Mouse (Mus musculus) layer of hippocampus, postnatal 36 days (tissue): ENCODE data around the gene Ttyh2. TPM values are rescaled to one million over a fixed set of nuclear protein-coding genes. Genes with fewer than 3 reads are reported as not detected.

Experiments used
- DNase-seq, 2 experiments: peaks; one replicate each; pipeline ENCODE4 v3.0.0; 2022
- total RNA-seq, 2 experiments: library from RNA; stranded (reverse); gene quantifications; 2 replicates each; pipeline ENCODE4 v1.2.3; 2021

The Ttyh2 gene
- total RNA-seq, 2 experiments from 2014 or later, result 29.5 to 30.6 TPM

DNA sequence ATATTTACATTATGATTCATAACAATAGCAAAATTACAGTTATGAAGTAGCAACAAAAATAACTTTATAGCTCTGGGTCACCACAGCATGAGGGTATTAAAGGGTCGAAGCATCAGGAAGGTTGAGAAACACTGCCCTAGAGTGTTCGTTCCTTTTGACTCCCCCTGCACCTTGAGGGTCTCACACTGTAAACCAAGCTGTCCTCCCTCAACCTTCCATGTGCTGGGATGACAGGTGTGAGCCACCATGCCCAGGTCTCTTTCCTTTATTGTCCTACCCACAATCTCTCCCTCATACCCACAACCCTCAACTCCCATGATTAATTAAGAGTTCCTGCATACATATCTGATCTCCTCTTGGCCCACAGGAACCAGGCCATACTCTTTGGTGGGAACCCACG lies 36.2 kb downstream of the Ttyh2 start:
- DNase-seq, result no peak

DNA sequence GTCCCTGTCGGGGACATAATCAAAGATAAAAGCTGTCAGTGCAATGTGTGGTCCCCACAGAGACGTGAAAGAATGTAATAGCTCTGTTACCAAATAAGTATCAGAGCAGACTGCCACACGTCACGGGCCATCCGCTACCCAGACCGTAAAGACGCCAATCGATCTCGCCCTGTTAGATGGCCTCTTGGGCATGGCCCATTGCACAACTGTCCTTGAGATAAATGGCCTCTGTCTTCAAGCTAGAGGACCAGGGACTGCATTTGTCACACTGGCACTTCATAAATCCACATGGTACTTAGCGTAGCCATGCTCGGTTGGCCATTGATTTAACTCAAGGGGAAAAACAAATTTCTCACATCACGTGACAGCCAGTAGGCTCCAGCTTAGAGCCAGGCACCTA lies 36.6 kb downstream of the Ttyh2 start:
- DNase-seq, result no peak

DNA sequence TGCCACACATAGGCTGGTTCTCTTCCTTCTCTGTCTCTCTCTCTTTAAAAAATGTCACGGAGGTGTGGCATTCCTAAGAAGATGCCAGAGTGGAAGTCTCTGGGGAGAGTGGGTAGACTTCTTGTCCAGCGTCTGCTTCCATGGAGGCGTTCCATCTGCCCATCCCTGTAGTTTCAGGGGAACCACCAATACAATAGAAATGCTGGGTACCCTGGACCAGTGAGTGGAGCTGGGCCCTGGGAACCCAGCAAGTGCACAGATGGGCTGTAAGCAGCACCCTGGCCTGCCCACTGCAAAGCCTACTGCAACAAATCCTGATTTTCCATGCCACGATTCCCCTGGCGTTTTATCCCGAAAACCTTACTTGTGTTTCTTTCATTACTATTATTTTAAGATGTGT lies 39.3 kb downstream of the Ttyh2 start:
- peak; percentile 33 to 47 for DNase-seq

DNA sequence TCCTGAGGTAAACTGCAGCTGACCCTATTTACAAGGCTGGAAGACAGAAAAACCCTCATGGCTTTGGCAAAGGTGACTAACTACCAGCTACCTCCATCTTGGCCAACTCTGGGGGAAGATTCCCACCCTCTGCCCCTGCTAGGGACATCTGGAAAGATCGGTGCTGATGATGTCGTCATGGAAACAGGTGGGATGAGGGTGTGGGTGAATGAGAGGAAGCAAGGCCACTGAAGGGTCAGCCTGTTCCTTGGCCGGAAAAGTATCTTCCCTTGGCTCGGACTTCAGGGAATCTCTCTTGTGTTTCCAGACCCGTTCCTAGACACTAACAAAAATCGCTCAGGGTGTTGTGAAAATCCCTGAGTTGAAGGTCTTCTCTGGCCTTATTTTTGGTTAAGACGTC lies 40.3 kb downstream of the Ttyh2 start:
- DNase-seq, result no peak

DNA sequence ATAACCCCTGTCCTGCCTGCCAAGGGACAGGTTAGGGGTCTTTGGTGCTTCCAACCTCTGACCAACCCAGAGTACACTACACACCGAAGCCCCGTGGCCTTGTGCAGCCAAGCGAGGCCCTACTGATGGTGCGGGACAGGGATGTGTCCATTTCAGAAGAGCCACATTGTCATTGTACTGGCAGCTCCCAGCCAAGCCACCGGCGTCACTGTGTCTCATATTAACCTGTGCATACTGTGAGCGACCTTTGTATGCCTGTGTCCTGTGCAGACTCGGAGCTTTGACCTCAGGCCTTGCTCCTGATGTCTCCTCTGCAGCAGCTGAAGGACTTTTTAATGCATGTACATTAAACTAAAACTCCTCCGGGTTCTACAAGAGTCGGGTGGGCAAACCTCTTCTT lies 45.3 kb downstream of the Ttyh2 start:
- DNase-seq, result no peak

DNA sequence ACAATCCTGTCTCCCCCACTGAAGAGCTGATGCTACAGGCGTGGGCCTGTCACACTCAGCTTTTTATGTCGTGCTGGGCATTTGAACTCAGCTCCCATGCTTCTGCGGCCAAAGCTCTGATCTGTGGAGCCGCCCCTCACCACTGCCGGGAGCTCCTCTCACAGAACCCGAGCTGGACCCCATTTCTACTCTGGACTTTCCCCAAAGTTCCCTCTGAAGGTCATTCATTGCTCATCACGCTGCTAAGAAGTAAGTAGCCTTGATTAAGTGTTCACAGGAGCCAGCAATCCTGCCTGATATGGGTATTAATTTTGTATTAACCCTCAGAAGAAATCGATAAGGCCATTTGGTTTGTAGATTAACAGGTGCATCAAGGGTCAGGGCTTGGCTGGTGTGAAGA lies 47.2 kb downstream of the Ttyh2 start:
- DNase-seq, result no peak

DNA sequence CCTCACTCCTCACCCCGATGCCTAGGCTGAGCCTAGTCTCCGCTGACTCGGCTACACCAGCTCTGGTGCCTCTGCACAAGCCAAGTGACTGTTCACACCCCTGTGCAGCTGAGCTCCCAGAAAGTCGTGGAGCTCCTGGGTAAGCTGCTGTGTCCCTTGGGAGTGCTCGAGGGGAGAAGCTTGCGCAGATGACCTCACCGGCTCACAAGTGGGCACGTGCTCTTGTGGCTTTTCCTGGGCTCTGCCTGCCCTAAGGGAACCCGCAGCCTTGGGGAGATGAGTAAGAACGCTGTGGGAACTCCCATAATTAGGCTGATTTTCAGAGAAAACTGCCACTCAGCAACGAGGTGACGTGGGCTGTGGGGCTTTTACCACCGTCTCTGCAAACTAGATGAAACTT lies 47.8 kb downstream of the Ttyh2 start:
- no peak for DNase-seq

DNA sequence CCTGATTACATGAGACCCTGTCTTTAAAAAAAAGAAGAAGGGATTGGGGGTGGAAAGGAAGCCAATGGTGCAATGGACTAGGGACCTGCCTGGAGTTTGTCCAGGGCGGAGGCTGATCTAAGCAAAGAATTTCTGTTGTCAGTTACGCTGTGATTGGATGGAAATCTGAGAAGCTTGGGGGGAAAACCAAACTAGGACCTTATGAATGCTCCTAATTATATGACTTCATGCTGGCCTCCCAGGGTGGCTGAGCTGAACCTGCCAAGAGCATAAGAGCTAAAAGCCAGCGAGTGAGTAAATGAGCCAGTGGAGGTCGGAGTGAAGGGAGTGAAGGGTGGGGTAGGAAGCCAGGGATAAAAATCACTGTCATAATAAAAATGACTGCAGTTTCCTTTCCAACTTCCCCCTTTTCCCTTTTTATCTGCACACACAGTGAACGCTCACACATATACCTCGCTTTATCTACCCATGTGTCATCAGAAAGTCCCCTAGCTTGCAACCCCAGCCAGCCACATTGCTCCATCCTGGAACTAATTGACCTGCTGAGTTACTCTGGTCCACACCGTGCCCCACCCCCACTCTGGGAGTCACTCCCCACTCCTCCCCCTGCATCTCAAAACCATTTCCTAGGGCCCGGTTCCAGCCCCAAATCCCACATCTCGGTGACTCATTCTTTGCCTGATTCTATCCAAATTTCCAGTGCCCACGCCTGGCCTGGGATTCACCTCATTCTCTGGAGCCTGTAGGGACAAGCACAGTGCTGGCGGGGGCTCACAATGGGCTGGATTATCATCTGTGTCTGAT lies 49.8 kb downstream of the Ttyh2 start:
- DNase-seq, result no peak

DNA sequence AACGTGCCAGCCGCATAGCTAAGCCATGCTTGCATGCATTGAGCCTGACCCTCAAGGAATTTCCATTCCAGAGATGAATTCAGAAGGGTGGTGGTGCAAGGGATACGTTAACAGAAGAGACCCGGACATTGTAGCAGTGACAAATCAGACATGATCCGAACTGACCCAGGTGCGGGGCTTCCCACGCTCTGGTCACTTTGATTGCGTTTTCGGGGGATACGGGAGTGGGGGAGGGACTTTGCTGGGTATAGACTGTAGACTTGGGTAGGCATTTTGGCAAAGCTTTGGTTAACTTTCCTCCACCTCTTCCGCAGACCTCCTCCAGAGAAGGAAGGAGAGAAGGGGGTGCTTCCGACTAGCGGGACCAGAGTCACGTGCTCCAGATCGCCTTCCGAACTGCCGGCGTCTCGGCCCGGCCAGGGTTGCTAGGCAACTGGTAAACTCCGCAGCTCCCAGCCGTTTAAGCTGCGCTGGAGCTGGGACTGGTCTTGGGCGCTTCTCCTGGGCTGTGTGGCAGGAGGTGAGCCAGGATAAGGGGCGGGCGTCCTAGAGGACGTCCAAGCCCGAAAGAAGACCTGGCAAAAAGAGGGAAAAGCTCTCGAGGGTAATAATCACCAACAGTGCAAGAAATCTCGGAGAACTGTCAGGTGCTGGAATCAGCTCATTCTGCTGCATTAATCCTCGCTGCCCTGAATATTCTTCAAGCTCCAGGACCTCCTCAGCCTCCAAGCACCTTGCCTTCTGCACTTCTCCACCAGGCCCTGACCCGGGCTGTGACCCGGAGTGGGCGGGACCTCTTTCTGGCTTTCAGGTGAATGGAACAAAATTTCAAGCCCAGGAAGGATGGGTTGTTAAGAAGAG lies 52.0 kb downstream of the Ttyh2 start, which contains the start of gene Dnaic2:
Gene Dnaic2 (plus strand): TSS at position 444 of the 861 bp plus-strand sequence.
- DNase-seq, result peak; percentile 63 to 66

DNA sequence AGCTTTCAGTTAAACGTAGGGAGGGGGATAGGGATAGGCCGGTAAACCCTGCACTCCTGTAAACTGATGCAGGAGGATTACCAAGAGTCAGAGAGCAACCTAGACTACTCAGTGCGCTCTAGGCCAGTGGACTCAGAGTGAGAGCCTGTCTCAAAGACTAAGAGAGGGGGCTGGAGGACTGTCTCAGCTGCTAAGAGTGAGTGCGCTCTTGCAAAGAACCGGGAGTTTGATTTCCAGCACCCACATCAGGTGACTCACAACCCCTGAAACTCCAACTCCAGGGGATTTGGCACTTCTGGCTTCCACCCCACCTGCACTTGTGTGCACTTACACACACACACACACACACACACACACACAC lies 52.6 kb downstream of the Ttyh2 start:
- DNase-seq, result no peak

DNA sequence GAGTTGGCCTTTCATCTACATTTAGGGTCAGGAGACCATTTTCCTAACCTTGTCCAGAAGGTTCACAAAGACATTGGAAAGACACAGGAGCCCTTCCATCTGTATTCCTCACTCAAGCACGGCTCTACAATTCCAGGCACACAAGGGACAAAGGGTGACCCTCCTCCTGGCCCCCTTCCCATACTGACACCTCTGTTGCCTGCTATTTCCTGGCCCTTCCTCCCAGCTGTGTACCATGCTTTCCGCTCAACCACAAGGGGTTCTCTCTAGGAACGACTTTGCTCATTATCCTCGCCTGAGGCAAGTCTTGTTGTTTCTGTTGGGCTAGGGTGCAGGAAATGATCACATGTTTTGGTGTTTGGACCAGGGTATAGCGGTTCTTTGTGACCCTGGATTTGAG lies 53.1 kb downstream of the Ttyh2 start:
- DNase-seq, result no peak

DNA sequence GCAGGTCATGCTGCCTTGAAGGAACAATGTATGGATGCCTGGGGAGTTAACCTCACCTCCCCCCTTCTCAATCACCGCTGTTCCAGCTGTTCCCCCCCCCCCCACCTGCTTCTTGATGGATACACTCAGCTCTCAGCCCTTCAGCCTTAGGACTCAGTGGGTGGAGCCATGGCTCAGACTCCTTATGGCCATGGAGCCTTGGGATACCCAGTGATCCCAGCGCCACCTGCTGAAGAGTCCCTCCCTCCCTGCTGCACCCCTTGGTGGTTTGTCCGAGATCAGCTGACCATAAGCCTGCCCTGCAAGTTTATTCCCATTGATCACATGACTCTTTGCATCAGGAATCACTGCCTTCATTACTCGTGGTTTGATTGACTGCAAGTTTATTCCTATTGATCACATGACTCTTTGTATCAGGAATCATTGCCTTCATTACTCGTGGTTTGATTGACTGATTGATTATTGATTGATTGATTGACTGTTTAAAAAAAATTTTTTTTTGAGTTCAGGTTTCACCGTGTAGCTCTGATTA lies 54.7 kb downstream of the Ttyh2 start:
- no peak for DNase-seq

DNA sequence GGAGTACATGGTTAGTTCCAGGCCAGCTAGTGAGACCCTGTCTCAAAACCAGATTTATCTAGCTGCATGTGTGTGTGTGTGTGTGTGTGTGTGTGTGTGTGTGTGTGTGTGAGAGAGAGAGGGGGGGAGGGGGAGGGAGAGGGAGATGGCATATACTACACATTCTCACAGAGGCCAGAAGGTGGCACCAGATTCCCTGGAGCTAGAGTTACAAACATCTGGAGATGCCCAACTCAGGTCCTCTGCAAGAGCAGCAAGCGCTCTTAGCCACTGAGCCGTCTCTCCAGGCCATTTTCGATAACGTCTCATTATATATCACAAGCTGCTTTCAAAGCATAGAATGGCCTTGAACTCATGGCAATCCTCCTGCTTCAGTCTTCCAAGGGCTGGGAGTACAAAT lies 56.5 kb downstream of the Ttyh2 start:
- no peak for DNase-seq

DNA sequence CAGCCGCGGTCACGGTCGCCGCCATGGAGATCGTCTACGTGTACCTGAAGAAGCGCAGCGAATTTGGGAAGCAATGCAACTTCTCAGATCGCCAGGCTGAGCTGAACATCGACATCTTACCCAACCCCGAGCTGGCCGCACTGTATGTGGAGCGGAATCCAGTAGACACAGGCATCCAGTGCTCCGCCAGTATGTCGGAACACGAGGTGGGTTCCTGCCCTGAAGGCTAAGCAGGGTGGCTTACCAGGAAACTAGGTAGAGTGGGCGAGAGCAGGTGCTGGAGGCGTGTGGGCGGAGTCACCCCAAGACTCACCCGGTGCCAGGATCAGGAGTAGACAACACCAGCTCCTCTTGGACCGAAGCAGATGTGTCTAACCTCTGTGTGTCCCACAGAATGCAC lies 57.7 kb downstream of the Ttyh2 start:
- no peak for DNase-seq

DNA sequence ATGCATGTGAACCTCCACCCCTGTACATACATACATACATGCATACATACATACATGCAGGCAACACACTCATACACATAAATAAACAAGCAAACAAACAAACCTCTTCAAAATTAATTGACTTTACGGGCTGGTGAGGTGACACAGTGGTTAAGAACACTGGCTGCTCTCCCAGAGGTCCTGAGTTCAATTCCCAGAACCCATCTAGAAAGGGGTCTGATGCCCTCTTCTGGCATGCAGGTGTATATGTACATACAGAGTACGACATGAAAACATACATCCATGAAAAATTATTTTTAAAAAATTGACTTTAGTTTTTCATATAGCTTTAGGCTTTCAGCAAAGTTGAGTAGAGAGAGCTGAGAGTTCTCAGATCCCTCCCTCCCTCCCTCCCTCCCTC lies 60.9 kb downstream of the Ttyh2 start:
- DNase-seq, result no peak

DNA sequence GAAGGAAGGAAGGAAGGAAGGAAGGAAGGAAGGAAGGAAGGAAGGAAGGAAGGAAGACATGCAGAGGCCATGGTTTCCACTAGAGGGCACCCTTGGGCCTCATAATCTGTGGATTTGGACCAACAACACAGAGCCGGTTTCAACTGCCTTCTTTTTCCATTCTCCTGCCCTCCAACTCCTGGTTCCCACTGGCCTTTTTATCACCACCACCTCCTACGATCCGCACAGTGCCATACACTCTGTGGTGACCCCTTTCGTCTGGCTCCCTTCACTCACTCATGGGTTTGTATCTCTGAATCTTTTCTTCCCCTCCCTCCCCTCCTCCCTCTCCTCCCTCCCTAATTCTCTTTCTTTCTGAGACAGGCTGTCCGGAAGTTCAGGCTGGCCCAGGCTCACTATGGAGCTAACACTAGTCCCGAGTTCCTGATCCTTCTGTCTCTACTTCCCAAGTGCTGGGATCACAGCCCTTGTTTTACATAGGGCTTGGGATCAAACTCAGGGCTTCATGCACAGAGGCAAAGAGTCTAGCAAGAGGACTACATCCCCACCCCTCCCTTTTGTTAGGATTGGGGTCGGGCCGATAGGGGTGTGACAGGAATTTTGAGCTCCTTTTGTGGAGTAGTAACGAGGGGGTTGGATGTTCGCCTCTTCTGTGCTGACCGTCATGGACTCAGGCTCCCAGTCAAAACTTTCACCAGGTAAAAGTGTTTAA lies 61.8 kb downstream of the Ttyh2 start:
- DNase-seq, result peak in 1 of 2 experiments; percentile 54

DNA sequence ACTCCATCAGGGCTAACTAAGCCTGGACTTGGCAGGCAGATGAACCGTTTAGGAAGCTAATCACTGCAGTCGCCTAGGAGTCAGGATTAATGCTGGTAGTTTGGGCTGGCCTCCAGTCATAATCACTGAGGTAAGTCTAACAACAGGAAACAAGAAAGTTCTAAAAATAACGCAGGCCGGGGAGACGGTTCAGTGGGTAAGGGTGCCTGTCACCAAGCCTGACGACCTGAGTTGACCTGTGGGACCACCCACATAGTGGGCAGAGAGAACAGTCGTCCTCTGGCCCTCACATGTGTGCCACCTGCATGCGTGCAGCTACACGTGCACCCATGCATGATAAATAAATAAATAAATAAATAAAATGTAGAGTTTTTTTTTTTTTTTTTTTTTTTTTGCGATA lies 65.4 kb downstream of the Ttyh2 start:
- no peak for DNase-seq

DNA sequence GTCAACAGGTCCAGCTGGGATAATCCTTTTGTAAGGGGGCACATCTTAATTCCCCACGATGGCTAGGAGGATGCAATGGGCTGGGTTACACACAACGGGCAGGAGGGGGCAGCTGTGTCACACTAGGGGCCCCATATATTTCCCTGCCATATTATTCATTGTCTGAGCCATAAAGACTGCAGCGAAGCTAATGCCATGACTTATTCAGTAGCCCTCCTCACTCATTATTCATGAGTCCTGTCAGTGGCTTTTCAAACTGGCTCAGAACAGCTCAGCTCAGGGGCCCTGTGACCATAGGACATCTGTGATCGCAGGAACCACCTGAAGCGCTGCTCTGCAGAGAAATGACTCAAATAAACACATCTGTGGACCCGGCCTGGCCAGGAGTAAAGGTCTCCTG lies 66.2 kb downstream of the Ttyh2 start:
- DNase-seq, result no peak

DNA sequence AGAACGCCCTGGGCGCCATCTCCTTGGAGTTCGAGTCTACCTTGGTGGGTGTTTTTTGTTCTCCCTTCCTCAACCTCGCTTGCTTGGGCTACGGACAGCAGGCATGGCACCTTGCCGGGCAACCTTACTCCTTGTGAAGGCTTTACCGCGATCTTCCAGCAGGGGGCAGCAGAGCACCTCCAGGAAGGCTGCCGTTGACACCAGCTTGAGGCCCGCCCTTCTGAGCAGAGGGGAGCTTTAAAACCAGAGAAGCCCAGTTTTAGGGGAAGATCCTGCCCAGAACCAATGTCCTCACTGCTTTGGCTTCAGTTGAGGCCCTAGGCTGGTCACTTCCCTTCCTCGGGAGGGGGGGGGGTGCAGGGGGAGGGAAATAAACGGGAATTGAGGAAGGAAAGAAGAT lies 69.9 kb downstream of the Ttyh2 start:
- peak; percentile 85 to 88 for DNase-seq

DNA sequence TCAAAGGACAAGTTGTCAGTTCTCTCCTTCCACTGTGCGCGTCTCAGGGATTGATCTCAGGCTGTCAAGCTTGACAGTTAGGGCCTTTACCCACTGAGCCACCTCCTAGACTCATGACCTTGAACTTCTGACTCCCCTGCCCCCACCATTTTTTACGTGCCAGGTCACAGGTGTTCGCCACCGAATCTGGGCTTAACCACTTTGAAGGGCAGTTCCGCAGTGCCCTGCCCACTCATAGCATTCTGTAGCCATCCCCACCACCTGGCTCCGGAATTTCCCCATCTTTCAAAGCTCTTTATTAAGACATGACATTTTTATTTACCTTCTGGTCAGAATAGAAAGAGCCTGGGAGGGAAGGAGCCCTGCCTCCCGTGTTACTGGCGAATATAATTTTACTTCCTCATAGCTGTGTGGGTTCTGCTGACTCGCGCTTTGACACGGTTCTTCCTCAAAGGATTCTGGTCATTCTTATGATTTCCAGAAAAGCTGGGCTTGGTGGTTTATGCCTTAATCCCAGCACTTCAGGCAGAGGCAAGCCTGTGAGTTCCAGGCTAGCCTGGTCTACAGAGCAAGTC lies 72.4 kb downstream of the Ttyh2 start:
- no peak for DNase-seq

DNA sequence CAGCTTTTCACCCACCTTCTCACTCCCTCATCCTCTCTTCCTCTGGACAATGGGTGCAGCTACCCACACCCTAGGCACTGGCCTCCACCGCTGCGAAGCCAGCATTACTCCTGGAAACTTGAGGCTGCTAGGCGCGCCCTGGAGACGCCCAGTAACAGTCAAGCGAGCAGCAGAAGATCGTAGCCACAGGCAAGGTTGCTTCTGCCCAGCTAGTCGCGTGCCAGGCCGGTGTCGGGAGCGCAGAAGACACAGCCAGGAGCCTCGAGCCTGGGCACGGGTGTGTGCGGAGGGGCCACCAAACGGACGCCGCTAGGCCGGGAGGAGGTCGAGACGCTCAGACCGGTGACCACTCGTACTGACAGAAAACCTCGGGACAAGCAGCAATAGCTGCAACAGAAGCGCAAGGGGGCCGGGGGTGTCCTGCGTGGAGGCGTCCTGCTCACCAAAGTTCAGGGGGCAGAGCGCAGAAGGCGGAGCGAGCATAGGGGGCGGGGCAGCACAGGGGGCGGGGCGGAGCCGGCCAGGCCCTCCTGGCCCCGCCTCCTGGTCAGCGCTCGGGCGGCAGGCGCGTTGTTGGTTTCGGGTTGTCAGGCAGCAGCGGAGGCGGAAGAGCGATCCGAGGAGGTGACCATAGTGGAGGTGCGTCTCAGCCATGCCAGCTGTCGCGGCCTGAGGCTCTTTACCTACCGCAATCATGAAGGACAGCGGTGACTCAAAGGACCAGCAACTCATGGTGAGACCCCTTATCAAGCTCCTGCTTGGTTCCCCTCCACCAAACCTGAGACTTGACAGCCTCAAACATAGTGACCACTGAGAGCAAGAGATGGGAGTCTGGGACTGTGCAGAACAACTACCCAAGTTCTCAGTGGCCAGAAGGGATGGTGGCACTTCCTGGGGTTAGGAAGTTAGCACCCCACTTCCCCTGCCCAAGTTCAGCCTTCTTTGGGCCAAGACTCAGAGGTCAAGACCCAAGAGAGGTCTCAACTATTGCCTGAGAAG lies 89.9 kb downstream of the Ttyh2 start, which contains the start of gene Kif19a:
Gene Kif19a (plus strand): TSS at position 569 of the 999 bp plus-strand sequence.
- no peak for DNase-seq
